Mouse (Mus musculus) cerebellum, postnatal 36 days (tissue): ENCODE data around the gene Pald1.

Experiments used
- DNase-seq, 2 experiments: peaks; one replicate each; pipeline ENCODE4 v3.0.0; 2021 to 2022; ENCODE audit warnings: mixed read lengths in 2 of 2

Pald1 gene

GRCm38 (mm10) chr10:61325782-61326328, 57.5 kb downstream of the Pald1 start:
- no peak for DNase-seq

DNA sequence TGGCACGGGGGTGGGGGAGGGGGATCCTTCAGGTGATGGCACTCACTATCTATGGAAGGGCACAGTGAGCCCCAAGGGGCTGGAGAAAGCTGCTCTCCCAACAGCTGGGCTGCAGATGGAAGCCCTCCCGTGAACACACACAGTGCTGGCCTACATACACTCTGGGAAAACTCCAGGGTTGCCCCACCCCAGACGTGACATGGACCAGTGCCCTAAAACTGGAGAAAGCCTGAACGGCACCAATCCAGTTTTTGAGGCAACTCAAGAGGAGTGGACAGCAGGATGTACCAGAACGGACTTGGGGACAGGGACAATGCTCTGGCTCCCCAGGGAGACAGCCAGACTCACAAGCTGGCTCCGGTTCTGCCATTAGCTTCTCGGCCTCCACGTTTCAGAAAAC, 58.6 kb downstream of the Pald1 start:
- no peak for DNase-seq

DNA sequence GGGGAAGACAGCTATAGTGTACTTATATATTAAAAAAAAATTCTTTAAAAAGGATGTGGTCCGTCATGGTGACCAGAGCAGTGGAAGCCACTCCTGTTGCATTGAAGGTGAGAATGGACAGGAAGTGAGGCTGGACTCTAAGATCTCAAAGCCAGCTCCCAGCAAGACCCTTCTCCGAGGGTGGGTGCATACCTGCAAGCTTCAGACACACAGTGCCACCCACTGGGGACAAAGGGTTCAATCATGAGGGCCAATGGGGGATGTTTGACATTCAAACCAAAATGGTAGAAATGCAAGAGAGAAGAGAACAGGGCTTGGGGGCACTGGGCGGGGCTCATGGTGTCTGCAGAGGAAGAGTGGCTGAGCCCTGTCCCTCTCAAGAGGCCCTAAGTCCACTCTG, 64.8 kb downstream of the Pald1 start:
- DNase-seq, result no peak

- no peak for DNase-seq
Measured at GRCm38 (mm10) chr10:61315324-61315880, 67.9 kb downstream of the Pald1 start.

- no peak for DNase-seq
Measured at GRCm38 (mm10) chr10:61313750-61314149, 69.6 kb downstream of the Pald1 start.

DNA sequence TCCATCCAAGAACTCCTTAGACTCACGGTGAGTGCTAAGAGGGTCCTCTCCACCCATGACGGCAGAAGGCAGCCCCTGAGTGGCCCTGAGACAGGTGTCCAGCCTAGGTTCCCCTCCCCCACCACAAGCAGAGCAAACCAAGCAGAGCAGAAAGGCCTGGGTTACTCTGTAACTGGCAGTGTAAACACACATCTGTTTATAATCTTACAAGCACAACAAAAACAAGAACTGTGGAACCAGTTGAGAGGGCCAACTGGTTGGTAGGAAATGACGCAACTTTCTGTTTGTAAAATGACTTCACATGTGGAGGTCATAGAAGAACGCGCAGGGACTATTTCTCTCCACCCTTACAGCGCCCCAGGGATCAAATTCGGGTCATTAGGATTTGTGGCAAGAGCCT, 70.6 kb downstream of the Pald1 start:
- DNase-seq, result no peak

DNA sequence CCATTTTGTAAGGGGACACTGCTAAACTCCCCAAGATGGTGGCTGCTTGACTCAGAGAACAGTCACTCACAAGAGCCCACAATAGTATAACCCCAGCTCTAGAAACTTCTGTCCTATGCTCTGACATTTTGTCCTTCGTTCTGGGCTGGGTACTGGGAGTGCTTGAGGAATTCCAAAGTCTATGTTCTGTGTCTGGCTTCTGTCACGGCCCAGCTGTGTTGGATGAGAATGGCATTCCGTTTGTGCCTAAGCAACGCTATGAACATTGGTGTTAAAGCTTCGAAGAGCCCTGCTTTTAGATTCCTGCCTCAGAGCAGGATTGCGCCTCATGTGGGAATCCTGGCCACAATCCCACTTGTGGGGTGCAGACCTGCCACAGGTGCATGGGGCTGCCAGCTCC, 71.2 kb downstream of the Pald1 start:
- DNase-seq, result no peak

DNA sequence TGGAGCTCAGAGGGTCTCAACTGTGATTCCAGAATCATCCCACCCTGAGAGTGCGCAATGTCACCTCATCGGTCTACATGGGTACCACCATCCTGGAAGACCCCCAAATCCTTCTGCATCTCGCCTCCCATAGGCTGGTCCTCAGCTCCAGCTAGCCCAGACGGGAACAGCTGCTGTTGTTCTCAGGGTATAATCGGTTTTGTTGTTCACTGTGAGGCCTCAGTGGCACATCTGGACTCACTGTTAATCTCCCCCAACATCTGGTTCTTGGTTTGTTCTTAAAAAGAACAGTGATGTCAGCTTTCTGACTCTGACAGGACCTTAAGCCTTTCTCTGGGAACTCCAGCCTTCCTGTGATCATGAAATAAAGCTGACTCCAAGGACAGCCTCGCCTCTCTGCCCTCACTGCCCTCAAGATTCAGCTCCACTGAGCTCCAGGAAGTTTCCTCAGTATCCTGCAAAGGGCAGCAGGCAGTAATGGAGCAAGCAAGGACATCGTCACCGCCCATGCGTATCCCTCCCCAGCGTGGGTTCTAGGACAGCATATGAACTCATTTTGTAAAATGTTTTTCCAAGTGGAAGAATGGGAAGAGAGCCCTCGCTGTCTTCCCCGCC, 74.5 kb downstream of the Pald1 start:
- no peak for DNase-seq

DNA sequence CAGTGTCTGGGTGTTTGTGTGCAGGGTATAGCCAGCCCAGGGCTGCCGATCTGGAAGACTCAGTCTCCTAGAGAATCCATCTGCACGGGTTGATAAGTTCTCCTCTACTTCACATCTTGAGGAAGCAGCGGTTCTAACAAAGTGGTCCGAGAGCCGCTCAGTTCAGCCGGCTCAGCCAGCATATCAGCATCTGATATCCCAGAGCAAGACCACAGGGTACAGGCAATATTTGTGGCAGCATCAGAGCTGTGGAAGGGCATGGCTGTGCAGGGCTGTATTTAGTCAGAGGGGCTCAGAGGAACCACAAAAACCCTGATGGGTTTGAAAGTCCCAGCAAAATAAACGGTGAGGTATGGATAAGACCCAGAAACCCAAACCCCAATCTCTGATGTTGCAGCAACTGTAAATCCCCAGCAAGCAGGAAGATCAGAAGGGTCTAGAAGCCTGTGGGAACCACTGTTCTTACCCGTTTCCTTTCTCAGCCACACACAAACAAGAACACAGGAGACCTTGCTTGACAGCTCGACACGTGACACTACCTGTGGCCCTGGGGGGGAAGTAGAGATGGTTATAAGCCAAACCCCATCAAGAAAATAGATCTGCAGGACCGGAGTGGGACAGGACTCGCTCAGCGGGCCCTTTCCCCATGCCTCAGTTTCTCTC, 77.3 kb downstream of the Pald1 start:
- no peak for DNase-seq

- peak; percentile 31 to 44 for DNase-seq
Measured at GRCm38 (mm10) chr10:61304046-61304445, 79.3 kb downstream of the Pald1 start.

DNA sequence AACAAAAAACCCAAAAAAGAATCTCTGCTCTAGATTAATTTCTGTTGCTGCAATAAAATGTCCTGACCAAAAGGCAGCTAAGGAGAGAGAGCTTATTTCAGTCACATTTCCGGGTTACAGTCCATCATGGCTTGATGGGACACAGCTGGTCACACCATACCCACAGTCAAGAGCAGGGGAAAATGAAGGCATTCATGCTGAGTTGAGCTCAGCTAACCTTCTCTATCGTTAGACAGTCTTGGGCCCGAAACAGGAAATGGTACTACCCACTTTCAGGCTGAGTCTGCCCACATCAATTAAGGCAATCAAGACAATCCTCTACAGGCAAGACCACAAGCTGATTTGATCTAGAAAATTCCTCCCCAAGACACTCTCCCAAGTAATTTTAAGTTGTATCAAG, 82.3 kb downstream of the Pald1 start:
- DNase-seq, result no peak

DNA sequence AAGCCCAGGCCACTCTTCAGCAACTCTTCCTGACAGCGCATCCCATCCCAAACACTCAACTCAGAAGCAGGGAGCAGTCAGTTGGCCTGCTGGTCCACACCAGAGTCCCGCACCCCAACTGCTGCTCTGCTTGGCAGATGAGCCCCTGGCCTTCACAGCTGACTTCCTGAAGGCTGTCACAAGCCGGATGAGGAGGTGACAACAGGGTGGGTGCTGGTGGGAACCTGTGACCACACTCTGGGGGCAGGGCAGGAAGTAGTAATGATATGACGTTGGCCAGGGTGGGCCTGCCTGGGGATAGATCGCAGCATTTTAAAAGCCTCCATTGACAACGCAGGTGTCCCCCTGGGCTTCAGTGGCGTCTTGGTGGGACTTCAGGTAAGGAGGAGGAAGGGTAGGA, 85.9 kb downstream of the Pald1 start, which contains the start of gene Prf1:
Prf1 (plus strand) TSS at position 357 of the 400 bp plus-strand sequence.
- DNase-seq, result no peak

DNA sequence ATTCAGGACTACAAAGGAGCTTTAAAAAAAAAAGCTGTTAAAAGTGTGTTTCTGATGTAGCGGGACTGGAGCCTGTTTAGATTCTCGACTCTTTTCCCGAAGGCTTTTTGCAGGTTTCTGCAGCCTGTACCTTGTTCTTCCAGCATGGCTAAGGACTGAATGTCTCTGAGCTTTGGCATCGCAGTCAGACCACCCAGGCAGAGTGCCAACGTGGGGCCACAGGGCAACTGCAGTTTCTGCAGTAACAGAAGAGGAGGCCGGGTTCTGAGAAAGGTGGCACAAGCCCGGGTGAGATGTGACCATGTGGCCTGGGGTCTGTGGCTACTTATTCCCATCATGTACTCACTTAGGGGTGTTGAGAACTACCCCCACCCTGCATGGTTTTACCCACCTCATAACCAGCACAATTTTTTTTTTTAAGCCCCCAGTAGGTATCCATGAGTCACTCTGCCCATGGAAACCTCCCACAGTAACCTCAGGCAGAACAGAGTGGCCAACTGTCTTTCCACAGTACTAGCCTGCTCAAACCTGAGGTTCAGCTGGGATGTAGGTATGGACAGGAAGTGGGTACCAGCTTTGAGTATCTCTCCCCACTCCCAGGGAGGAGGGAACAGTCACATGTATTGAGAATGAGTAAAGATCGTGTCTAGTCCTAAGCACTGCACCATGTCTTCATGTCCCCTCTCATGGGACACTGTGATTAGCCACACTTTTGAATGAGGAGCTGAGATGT, 86.5 kb downstream of the Pald1 start:
- DNase-seq, result no peak

GRCm38 (mm10) chr10:61294242-61294641, 89.1 kb downstream of the Pald1 start:
- no peak for DNase-seq

GRCm38 (mm10) chr10:61290479-61290878, 92.9 kb downstream of the Pald1 start:
- no peak for DNase-seq

- no peak for DNase-seq
Measured at GRCm38 (mm10) chr10:61290016-61290415, 93.3 kb downstream of the Pald1 start.

DNA sequence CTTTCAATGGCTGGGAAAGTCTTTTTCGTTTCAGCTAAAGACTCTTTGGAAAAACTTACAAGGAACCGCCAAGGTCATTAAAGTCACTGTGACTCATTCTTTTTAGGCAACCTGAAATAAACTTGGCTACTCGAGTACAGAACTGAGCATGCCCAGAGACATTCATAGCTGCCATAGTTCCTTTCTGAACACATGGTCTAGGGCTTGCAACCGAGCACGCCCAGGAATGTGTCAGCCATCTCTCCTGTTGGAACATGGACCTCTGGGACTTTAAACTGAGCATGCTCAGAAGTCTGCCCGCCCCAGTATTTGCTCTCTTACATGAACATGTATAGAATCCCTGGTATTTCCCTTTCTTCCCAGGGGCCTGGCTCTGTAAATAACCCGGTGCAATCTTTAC, 97.1 kb downstream of the Pald1 start:
- no peak for DNase-seq

GRCm38 (mm10) chr10:61285271-61285670, 98.1 kb downstream of the Pald1 start:
- DNase-seq, result peak; percentile 28 to 31

GRCm38 (mm10) chr10:61284309-61284708, 99.0 kb downstream of the Pald1 start:
- no peak for DNase-seq

GRCm38 (mm10) chr10:61281115-61281514, 102.2 kb downstream of the Pald1 start:
- DNase-seq, result no peak

DNA sequence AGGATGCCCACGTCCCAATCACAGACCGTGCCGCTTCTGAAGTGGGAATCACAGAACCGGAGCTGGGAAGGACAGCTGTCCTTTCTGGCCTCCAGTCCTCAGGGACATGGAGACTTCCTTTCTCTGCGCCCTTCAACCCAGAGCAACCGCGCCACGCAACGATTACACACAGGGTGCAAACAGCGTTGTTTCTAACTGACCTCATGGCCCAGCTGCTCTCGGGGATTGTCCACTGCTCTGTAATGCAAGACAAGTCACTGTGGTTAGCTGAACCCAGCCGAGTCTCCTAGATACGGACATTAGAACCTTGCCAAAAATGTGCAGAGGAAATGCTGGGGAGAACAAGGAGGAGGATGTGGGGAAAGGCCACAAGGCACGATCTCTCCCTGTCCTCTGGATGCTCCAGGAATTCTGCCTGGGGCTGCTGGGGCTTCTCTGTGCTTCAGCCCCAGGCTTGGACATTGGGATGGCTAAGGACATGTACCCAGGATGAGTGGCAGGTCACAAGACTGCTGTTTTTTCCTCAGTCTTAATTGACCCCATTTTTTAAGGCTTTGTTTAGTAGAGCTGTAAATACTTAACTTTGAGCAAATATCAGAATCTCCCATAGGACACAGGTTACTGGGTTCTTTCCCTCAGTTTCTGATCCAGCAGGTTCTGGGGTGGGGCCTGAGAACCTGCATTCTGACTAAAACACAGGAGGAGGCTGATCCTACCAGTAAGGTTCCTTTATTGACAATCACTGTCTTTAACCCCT, 105.2 kb downstream of the Pald1 start:
- no peak for DNase-seq

DNA sequence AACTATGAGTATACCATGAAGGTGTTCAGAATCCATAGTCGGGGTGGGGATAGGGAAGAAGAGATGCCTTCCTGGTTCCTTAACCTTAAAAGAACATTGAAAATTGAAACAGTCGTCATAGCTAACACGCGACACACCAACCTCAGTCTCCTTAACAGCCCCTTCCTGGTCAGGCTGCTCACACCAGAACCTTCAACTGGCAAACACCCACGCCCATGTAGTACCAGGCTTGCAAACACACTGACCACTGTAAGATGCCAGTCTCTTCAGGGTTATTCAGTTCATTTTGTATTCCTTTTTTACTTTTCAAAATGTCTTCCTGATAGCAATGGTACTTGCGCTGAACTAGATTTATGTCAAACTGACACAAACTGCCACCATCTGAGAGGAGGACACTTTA, 106.3 kb downstream of the Pald1 start:
- no peak for DNase-seq

DNA sequence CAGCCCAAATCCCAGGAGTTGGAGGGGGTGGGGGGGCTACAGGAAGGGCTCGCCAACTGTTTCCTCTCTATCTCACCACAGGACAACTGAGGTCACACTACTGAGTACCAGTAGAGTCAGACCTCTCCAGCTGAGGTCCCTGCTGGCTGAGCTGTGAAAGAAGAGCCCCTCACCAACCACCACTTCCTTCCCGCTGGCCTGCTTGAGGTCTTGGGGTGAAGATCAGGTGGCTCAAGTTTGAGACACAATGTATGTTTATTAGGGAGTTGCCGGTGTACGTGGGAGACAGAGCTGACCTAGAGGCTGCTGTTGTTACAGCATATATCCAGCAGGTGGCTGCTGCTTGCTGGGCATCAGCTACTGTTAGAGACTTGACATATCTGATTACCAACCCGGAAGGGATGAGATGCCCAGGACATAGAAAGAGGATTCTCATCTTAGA, 107.6 kb downstream of the Pald1 start:
- peak; percentile 30 to 42 for DNase-seq
